Mouse (Mus musculus): ENCODE measurements at regions not wholly inside any gene's neighbourhood (a gene's known extent, or its start where the extent isn't known, plus 50 kb on each side); places are given as distances from the start of the nearest gene placed in this dataset.
"Not testable (repeated sequence)": the region's sequence is repeated elsewhere in the genome, so short reads cannot be mapped to it uniquely, and the experiment has no call there.

DNA sequence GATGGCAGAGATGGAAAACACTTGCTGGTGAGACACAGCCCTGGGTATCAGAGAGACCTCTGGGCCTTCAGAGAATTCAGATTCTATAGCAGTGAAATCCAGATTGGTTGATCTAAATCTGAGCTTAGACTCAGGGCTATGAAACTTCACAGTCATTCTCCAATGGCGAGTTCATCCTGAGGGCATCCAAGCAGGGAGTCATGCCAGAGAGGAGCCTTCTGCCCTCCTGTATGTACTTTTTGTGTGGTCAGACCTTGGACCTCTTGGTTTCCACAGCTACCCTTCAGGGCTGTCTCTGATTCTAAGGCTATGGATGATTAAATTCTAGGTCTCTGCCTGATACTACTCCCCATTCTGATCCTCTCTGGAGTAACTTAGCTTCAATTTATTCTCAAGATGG is 122.0 kb upstream of the Mettl15 start:
- no peak for ATAC-seq (ENCODE audit: low TSS enrichment)

DNA sequence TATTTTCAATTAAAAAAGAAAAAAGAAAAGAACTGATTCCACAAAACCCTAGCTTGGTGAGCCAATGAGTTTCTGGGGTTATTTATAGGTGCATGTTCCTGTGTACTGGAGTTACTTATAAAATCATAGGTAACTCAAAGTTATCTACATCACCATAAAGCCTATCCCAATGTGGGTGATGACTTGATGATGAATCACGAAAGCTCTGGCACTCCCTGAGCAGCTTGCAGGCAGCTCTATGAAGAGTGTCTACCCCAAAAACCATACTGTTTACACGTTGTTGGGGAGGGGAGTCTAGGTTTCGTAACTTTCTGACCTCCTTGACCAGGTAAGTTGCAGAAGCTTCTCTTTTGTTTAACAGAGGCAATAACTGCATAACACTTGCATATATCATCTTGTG is 123.7 kb upstream of the Mettl15 start:
- no peak for ATAC-seq (ENCODE audit: low TSS enrichment)

DNA sequence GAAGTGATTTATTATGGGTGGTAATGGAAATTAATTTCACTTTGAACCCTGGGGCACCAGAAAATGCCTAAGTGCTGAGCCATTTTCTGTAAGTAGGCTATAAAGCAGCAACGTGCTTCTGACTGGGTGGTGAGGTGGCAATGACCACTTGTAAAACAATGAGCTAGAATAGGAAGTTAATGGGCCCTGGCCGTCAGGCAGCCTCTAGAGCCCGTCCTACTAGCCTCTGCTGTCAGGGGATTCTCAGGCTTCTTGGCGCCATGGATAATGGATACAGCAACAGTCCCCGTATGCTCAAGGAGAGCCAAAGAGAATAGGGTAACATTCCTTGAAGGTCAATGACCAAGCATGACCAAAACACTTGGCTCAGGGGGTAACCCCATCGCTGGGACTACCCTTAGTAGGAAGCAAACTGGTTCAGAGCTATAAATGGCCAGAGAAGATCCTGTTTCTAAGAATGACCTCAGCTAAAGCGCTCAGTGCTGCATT is 126.1 kb upstream of the Mettl15 start:
- no peak for ATAC-seq (ENCODE audit: low TSS enrichment)

DNA sequence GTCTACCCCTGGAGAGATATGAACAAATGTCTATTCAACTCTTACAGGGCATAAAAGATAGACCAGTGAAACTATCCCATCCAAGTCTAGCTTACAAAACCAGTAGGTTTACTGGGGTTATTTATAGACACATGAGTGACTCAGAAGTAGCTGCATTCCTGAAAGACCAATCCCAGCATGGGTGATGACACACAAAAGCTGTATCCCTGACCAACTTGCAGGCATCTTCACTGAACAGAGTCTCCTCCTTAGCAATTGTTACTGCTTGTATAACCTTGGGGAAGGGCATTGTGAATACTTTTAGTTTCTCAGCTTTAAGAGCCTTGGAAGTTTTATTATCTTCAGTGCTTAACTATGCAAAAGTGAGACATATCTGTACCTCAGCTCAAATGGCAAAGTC is 139.6 kb upstream of the Mettl15 start:
- ATAC-seq (ENCODE audit: low TSS enrichment): no peak

DNA sequence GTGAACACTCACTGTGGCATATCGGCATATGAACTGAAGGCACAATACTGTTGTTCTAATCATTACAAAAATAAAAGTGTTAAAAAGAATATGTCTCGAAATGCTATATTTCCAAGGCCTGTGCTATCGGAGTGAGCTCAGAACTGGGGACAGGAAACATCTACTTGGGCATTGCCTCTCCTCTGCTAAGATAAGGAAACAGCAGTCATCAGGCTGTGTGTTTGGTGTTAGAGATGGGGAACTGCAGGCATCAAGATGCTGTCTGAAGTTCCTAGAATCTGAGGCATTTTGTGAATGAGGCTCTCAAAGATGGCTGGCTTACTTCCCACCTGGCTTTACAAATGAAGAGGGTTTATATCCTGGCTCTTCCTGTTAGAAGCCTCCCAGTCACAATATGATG is 150.6 kb upstream of the Mettl15 start:
- no peak for ATAC-seq (ENCODE audit: low TSS enrichment)

DNA sequence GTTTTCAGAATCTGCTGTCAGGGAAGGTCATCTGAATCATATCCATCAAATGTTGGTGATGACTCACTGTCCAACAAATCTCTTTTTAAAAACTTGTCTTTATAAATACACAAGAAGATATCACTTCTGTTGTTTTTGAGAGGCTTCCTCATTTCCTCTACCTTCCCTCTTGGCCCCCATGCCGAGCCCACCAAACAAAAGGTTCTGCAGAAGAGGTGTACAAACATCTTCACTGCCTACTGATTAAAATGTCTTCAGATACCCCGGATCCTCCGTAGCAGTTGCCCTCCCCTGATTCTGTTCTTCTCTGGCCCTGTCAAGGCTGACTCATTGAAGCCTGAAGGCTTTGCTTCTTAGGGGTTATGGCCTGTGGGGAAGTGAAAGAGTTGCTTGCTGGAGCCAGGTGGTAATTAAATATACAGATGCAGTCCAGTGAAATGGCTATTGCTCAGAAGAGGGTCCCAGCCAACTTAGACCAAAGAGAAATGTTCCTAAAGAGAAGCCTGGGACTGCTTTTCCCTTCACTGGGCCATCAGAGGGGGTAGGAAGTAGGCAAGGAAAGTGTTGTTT is 162.1 kb upstream of the Mettl15 start:
- no peak for ATAC-seq (ENCODE audit: low TSS enrichment)

DNA sequence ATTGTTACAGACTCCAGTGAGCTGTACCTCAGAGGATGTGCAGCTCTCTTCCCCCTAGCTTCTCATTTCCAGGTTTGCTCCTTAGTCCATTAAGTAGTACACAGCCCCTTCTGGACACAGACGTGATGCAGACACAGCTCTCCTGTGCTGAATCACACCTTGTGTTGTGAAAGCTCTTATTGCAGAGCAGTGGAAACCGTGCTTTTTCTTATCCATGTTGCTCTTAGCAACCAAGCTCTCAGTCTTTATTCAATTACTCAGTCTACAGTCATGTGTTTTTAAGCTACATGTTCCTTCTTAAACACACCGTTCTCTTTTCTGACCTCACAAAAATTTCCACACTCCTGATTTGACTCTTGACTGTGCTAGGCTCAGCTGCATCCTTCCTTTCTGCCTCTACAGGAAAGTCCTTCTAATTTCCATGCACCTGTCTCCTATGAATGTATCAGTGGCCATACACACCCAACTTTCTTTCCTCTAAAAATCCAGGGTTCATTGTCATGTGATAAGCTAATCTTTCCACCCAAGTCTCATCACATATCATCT is 163.0 kb upstream of the Mettl15 start:
- no peak for ATAC-seq (ENCODE audit: low TSS enrichment)

DNA sequence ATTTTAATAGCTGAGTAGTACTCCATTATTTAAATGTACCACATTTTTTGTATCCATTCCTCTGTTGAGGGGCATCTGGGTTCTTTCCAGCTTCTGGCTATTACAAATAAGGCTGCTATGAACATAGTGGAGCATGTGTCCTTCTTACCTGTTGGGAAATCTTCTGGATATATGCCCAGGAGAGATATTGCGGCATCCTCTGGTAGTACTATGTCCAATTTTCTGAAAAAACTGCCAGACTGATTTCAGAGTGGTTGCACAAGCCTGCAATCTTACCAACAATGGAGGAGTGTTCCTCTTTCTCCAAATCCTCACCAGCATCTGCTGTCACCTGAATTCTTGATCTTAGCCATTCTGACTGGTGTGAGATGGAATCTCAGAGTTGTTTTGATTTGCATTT is 181.7 kb upstream of the Mettl15 start:
- not testable (repeated sequence) for ATAC-seq (ENCODE audit: low TSS enrichment)

DNA sequence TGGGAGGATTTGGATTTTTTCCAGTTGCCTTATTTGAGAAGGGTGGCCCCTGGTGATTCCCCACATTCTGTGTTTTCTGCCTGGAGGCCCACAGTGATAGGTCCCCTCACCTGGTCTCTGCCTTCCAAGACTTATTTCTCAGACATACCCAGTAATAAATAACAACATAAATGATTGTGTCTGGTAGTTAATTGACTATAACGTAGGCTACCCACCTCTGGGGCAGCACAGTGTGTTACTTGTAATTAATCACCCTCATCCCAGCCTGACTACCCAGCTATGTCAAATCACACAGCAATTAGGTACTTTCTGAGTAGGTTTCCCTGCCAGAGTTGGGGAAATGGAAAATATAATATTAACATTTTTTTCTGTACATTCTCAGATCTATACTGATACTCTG is 190.2 kb upstream of the Bdnf start:
- no peak for ATAC-seq (ENCODE audit: low TSS enrichment)

DNA sequence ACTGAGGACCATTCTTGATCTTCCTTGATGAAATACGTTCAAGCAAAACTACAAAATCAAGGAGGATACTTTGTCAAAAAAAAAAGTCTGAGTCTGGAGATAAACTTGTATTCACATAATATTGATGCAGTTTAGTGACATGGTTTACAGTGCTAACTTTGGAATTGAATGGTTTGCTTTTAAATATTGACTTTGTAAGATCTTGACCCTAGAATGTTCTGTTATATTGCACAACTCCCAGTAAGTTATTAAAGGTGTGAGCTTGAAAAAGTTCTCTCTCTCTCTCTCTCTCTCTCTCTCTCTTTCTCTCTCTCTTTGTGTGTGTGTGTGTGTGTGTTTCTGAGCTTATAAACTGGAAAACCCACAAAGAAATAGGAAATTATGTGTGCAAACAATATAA is 186.9 kb upstream of the Bdnf start:
- no peak for ATAC-seq (ENCODE audit: low TSS enrichment)

DNA sequence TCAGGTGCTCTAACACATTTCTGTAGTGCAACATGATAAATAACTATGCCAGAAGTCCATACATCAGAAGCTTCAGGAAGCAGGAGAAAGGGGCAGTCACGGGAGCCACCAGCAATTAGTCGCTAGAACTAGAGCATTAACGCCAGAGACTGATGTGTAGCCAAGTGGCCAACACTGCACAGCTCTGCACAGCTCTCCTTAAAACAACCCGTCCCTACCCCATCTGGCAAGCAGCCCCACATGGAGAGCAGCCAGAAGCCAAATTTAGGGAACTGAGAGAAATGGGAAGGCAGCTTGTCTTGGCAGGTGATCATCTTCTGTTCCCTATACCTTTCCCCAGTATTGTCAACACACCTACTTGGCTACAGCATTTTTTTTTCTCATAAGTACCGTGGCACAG is 172.3 kb upstream of the Bdnf start:
- ATAC-seq (ENCODE audit: low TSS enrichment): peak; percentile 59

DNA sequence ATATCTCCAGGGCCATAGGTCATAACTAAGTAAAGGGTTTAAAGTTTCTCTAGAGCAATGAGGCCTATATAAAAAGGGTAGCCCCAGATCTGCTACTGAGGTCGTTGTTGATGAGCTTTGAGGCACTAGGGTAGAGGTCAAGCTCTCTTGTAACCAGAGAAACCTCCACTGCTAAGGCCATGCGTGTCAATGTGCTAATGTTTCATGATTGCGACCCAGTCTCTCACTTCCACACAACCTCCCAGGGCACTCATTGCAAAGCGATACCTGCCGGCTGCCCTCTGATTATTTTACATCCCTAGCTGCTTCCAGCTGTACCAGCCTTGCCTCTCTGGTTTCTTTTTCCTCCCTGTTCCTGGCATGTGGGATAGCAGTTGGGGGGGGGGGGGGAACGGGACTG is 169.6 kb upstream of the Bdnf start:
- no peak for ATAC-seq (ENCODE audit: low TSS enrichment)

DNA sequence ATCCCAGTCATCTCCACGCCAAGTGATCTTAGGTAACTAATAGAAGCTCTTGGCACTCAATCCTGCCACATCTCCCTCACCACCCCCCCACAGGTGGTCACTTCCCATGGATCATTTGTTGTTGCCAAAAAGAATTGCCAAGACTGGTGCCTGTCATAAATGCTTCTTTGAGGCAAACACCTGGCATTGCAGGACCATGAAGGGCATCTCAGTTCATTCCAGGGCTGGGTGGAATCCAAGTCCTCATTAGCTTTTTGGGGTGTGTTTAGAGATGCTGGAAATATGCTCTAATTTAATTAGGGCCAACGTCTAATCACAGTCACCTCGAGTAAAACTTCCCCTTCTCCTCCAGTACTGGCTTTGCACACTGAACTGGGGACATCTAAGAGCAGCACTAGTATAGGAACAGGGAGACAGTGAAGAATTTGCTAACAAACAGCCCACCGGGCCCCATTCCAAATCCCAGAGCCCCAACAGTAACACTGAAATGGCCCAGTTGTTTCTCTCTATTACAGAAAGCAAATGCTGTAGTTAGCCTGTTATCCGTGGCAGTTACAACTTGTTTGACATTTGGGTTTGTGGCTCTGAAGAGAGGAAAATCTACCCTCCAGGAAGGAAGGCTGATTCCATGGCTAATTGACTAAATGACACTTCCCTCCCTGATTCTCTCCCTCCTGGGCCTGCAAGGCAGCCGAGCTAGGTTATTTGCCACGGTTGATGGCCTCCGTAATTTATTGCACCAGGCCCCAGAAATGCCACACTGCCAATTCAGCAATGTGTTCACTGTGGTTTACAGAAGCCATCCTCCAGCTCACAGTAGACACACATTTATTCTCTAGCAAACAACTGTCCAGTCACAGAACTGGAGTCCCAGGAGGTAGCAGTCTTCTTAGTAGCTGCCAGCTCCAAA is 164.2 kb upstream of the Bdnf start:
- ATAC-seq (ENCODE audit: low TSS enrichment): no peak

DNA sequence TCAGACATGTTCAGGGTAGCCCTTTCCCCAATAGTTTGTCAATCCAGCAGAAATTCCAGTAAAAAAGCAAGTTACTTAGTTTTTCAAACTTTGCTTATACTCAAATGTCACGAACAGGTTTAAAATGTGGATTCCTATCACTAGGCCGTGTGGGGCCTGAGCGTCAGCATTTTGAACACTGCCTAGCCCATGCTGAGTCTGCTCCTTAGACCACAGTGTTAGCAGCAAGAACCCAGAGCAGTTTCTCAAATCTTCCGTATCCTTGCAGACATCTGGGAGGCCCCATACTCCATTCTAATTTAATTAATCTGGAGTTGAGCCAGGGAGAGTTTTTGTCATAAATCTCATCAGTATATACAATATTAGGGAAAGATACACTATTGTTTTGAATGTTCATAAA is 163.4 kb upstream of the Bdnf start:
- ATAC-seq (ENCODE audit: low TSS enrichment): no peak

DNA sequence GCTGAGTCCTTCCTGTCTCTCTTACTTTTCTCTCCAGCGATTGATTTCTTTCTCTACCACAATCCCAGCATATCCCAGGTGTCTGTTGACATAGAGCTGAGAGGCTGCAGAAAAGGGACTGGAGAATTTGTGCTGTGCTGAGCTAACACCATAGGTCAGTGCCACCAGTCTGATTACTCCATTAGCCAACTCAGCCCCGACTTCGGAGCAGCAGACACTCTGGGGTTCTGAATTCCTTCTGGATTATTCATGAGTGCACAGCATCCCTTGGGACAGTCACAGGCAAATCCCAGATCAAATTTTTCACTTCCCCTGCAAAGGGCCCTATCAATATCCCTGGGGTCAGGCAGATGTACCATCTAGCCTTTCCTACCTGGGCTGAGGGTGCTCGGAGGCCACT is 155.2 kb upstream of the Bdnf start:
- ATAC-seq (ENCODE audit: low TSS enrichment): no peak

DNA sequence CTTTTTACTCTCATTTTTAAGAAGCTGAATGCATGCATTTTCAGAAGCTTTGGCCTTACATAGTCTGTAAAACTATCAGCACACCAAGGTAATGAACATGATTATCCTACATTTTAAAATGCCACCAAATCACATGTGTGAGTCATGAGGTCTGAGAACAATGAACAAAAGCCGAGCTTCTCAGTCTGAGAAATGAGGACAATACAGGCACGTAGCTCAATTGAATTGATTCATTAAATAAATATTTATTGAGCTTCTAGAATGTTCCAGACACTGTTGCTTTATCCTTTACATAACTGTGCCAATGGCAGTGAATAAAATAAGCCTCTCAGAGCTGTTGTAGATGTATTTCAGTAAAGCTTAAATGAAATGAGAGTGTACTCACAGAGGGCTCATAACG is 154.0 kb upstream of the Bdnf start:
- ATAC-seq (ENCODE audit: low TSS enrichment): no peak

DNA sequence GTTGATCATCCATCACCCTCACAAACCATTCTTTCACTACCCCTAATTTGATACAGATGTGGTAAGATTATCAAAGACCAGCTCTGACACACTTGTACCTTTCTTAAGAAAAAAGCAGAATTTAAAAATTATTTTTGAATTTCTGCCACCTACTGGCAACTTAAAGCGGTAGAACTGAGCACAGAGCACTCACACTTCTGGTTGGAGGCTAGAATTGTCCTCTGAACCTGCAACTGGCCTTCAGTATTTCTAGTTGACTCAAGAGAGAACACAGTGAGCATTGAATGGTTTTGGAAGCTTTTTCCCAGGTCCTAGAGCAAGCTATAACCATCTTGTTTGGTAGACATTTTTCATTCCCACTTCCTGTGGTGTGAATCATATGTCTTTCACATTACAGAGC is 135.0 kb upstream of the Bdnf start:
- ATAC-seq (ENCODE audit: low TSS enrichment): no peak

DNA sequence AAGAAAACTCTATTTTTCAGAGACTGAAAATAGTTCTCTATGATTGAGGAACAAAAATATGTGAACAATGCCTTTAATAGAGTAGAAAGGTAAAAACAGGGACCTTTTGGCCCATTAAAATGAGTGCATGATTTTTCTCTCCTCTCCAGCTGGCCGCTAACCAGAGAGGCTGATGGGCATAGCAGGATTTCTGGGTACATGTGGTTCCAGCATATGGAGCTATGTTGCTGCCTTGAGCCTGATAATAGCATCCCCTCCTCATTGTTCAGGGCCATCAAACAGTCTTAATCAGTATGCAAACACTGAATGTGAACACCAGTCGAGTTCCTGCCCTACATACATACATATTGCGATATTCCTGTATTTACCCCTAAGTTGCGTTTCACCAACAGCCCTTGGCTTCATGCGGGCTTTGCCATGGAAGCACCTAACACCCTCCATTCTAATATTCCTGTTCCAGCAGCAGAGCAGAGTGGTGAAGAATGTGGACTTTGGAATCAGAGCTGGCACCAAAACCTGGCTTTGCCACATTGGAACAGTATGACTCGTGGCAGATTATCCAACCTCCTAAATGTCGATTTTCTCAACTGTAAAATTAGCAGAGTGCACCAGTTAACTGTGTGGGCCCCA is 127.9 kb upstream of the Bdnf start:
- ATAC-seq (ENCODE audit: low TSS enrichment): peak; percentile 20; the same call in 1 of the 2 replicates

DNA sequence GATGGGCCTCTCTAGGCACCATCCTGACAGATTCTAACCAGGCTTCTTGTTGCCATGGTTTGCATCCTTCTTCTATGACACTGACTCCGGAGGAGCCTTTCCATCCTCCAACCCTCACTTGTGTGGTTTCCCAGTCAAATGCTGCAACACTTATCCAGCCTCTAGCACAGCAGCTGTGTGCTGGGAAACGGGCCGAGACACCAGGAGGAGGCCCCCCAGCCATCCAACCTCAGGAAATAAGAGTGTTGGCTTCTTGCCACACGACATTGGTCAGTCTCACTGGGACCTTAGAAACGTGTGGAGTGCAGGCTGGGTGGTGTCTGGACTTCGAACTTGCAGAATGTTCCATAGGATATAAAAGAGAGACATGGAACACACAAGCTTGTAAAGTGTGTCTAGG is 119.9 kb upstream of the Bdnf start:
- no peak for ATAC-seq (ENCODE audit: low TSS enrichment)

DNA sequence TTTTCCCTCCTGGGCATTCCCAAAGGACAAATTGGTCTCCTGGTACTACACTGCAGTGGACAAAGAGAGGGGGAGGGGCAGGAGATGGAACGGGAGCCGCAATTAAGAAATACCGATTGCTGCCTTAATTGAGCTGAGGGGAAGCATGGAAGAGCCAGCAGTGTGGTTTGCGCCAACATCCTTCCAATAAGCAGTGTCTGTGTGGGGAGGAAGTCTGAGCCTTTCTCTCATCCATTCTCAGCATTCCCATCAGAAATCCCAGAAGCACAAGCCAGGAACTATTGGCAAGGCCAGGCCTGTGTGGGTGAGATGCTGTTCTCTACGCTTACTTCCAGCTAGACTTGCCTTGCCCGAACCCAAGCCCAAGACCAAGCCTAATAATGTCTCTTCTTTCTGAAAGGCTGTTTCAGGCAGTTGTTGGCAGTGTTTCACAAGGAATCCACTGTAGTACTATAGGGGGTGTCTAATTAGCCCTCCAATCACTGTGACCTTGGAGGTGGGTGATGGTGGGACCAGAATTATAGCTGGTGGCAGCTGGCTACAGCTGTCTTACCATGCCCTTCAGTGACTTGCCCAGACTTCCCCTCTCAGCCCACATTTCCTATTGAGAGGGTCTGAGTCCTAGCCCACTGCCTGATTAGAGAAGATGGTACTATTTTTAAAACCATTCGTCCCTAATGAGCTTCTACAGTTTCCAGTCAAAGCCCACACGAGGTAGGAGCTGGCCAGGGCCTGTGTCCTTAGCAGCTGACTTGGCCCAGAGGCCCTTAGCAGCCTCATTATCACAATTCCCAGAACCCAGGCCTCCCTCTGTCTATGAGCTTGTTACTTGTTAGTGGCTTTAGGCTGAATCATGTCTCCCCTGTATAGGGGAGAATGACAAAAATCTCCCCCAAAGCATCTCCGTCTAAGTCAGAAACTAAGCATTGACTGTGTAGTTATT is 115.1 kb upstream of the Bdnf start:
- peak; percentile 93 for ATAC-seq (ENCODE audit: low TSS enrichment)

DNA sequence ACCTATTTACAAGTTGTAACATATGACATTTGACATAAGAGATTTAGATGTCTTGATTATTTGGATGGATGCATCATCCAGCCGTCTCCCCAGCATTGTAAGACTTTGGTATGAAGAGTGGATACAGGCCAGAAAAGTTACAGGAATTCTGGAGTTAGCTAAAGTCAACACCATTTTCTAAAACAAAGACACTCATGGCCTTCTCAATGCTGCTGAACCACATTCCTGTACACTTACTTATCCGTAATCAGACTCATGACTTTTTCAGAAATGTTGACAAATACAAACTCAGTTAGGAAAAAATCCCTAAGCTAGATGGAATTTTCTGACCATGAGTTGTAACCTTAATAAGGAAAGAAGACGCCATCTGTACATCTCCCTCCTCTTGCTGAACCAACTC is 111.5 kb upstream of the Bdnf start:
- ATAC-seq (ENCODE audit: low TSS enrichment): no peak

DNA sequence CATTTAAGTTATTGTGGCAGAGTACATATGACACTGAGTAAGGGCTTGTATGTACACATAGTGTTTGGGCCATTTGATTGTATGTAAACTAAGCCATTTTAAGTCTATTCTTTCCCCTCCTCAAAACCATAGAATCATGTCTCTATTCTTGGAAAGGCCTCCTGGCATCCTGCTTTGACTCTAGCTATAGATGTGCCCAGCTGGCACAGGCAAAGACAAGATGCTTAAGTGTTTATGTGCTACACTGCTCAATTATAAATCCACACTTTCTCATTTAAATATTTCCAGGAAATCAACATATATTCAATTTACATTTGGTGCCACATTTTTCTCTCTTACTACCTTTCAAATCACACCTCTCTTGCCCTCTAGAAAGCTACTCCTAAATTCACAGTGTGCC is 97.6 kb upstream of the Bdnf start:
- ATAC-seq (ENCODE audit: low TSS enrichment): no peak
